In genomic region chr19:10952021-10952939, GRCm38 (mm10) we compare ENCODE assay signal across 9 mouse cellular contexts. TPM values are rescaled to one million over a fixed set of nuclear protein-coding genes. Genes with fewer than 3 reads are reported as not detected.
DNase-seq lines count a peak whose midpoint lies in the region; ATAC-seq and TF ChIP-seq lines count a peak whose summit lies in the region.
"Had no signal": no experiment of that assay in that cellular context is flagged by ENCODE, and none has a peak within 500 bp of the region (broad histone marks: within the 10 kb centered on the region; RNA-seq: fewer than 3 reads in every experiment).

No protein-coding gene starts in this region.

- no peak for ATAC-seq in liver, postnatal 0 days
- ATAC-seq in liver, embryonic 12.5 days, result no peak
- ATAC-seq in embryonic facial prominence, embryonic 14.5 days (ENCODE audit: low read depth), result peak; percentile 75

- H3K4me2 ChIP-seq in liver, postnatal 0 days (ENCODE audit: low read depth, low read length), result no peak overlapping the region
- no peak overlapping the region for H3K4me2 ChIP-seq in liver, embryonic 12.5 days
- H3K4me2 ChIP-seq in embryonic facial prominence, embryonic 14.5 days (ENCODE audit: low read depth, low read length), result no peak overlapping the region

- no peaks in the 10 kb centered on the region for H3K36me3 ChIP-seq in liver, postnatal 0 days (replicated peaks; ENCODE audit: insufficient read depth, low read length)
- H3K36me3 ChIP-seq in liver, embryonic 12.5 days, result no peaks in the 10 kb centered on the region
- H3K36me3 ChIP-seq in embryonic facial prominence, embryonic 14.5 days (ENCODE audit: control insufficient read depth, insufficient read depth, low read length), result no peaks in the 10 kb centered on the region

- H3K27me3 ChIP-seq in liver, postnatal 0 days (ENCODE audit: insufficient read depth, low read length), result peaks cover 3% of the 10 kb centered on the region; the same call in 1 of the 2 replicates
- peaks cover 21% of the 10 kb centered on the region for H3K27me3 ChIP-seq in liver, embryonic 12.5 days (replicated peaks)
- no peaks in the 10 kb centered on the region for H3K27me3 ChIP-seq in embryonic facial prominence, embryonic 14.5 days (replicated peaks; ENCODE audit: control insufficient read depth, insufficient read depth, low read length)

- peak overlapping the region; percentile 29; the same call in 1 of the 2 replicates for H3K27ac ChIP-seq in liver, postnatal 0 days (ENCODE audit: low read depth)
- H3K27ac ChIP-seq in liver, embryonic 12.5 days, result no peak overlapping the region
- H3K27ac ChIP-seq in embryonic facial prominence, embryonic 14.5 days (replicated peaks; ENCODE audit: low read depth, low read length), result peak overlapping the region; percentile 52; the same call in 1 of the 2 replicates

- 57% methylated on average over 11 of the region's 11 CpGs for WGBS in liver, postnatal 0 days (ENCODE audit: insufficient replicate concordance)
- WGBS in liver, embryonic 12.5 days (ENCODE audit: insufficient replicate concordance), result 45% methylated on average over 11 of the region's 11 CpGs
- 52% methylated on average over 11 of the region's 11 CpGs for WGBS in embryonic facial prominence, embryonic 14.5 days

- intact Hi-C loops in heart, postnatal 14 days (cut with DNase I), result no loop called here
- intact Hi-C loops in left cerebral cortex, postnatal 14 days (cut with DNase I), result loop anchor here (10.0 kb wide), 1 partner anchor 237 kb away; no protein-coding TSS in a partner anchor

- H3K9ac ChIP-seq in liver, postnatal 0 days (replicated peaks), result 0 out of 2 replicates have a peak overlapping the region, but pooled peaks have one; percentile 1
- no peak overlapping the region for H3K9ac ChIP-seq in liver, embryonic 12.5 days
- H3K9ac ChIP-seq in embryonic facial prominence, embryonic 14.5 days (ENCODE audit: low read depth, low read length), result no peak overlapping the region

- TF ChIP-seq EP300 in liver, postnatal 0 days (IDR thresholded peaks at IDR 0.05; ENCODE audit: low read depth), result no peak

- H3K4me1 ChIP-seq in liver, postnatal 0 days (ENCODE audit: insufficient read depth), result peaks cover 10% of the 10 kb centered on the region
- H3K4me1 ChIP-seq in liver, embryonic 12.5 days, result peaks cover 23% of the 10 kb centered on the region
- H3K4me1 ChIP-seq in embryonic facial prominence, embryonic 14.5 days (ENCODE audit: control insufficient read depth, insufficient read depth, low read length), result peaks cover 10% of the 10 kb centered on the region

- no peak for TF ChIP-seq CTCF in liver, postnatal 0 days (IDR thresholded peaks at IDR 0.05; ENCODE audit: low read depth)

- DNase-seq in liver, postnatal 0 days, result no peak
- DNase-seq in embryonic facial prominence, embryonic 14.5 days (ENCODE audit: low spot score), result peak; percentile 87
- DNase-seq in heart, postnatal 14 days, result peak; percentile 58 to 72
- DNase-seq in left cerebral cortex, postnatal 14 days (ENCODE audit: low spot score in 2 of 2), result peak; percentile 26 to 64
- DNase-seq in right cerebral cortex, postnatal 10 days (ENCODE audit: low spot score in 2 of 2), result peak; percentile 68 to 71
- DNase-seq in cerebellum, postnatal 36 days, result no peak
- no peak for DNase-seq in liver

- H3K9me3 ChIP-seq in liver, postnatal 0 days (ENCODE audit: low read length), result no peaks in the 10 kb centered on the region
- no peaks in the 10 kb centered on the region for H3K9me3 ChIP-seq in liver, embryonic 12.5 days (replicated peaks)
- H3K9me3 ChIP-seq in embryonic facial prominence, embryonic 14.5 days (ENCODE audit: control insufficient read depth, low read length), result no peaks in the 10 kb centered on the region

- H3K4me3 ChIP-seq in liver, postnatal 0 days (ENCODE audit: low read depth, low read length), result no peak overlapping the region
- H3K4me3 ChIP-seq in liver, embryonic 12.5 days, result no peak overlapping the region
- no peak overlapping the region for H3K4me3 ChIP-seq in embryonic facial prominence, embryonic 14.5 days (ENCODE audit: low read depth, low read length)

RNA-seq across cellular contexts. Expression of gene Ccdc86, which starts 3.2 kb away (rescaled TPM):
- polyA plus RNA-seq in liver, postnatal 0 days (2015; fragmentation: Nextera tagmentation; extraction: Ambion mirVana), result 11.6 and 12.4 TPM in 2 replicates
- polyA plus RNA-seq in liver, embryonic 12.5 days (2016; fragmentation: Nextera tagmentation; extraction: Ambion mirVana), result 31.9 and 32.9 TPM in 2 replicates
- 22.4 and 25.2 TPM in 2 replicates for polyA plus RNA-seq in embryonic facial prominence, embryonic 14.5 days (2014; fragmentation: Nextera tagmentation; extraction: Ambion mirVana)
- total RNA-seq in heart, postnatal 14 days (2021), result 1 to 10 TPM; 5.3 to 6.4 TPM
- total RNA-seq in left cerebral cortex, postnatal 14 days (2021), result 1 to 10 TPM; 8.5 to 8.9 TPM

RNA-seq across cellular contexts. Expression of gene Ptgdr2, which starts 15.3 kb away (rescaled TPM):
- not detected in 2 replicates for polyA plus RNA-seq in liver, postnatal 0 days (2015; fragmentation: Nextera tagmentation; extraction: Ambion mirVana)
- 0.05 and 0.06 TPM in 2 replicates for polyA plus RNA-seq in liver, embryonic 12.5 days (2016; fragmentation: Nextera tagmentation; extraction: Ambion mirVana)
- 0.08 and 0.20 TPM in 2 replicates for polyA plus RNA-seq in embryonic facial prominence, embryonic 14.5 days (2014; fragmentation: Nextera tagmentation; extraction: Ambion mirVana)
- under 1 TPM in 1 of 2 experiments, not detected in 1; 0.14 TPM for total RNA-seq in heart, postnatal 14 days (2021)
- under 1 TPM; 0.32 to 0.33 TPM for total RNA-seq in left cerebral cortex, postnatal 14 days (2021)

RNA-seq across cellular contexts. Expression of gene Ms4a10, which starts 22.2 kb away (rescaled TPM):
- not detected in 2 replicates for polyA plus RNA-seq in liver, postnatal 0 days (2015; fragmentation: Nextera tagmentation; extraction: Ambion mirVana)
- not detected in 2 replicates for polyA plus RNA-seq in liver, embryonic 12.5 days (2016; fragmentation: Nextera tagmentation; extraction: Ambion mirVana)
- 0.53 and 0.89 TPM in 2 replicates for polyA plus RNA-seq in embryonic facial prominence, embryonic 14.5 days (2014; fragmentation: Nextera tagmentation; extraction: Ambion mirVana)
- not detected for total RNA-seq in heart, postnatal 14 days (2021)
- not detected for total RNA-seq in left cerebral cortex, postnatal 14 days (2021)
- total RNA-seq: layer of hippocampus, postnatal 10 days had no signal

RNA-seq across cellular contexts. Expression of gene Zp1, which starts 31.8 kb away (rescaled TPM):
- polyA plus RNA-seq in liver, postnatal 0 days (2015; fragmentation: Nextera tagmentation; extraction: Ambion mirVana), result not detected in 2 replicates
- polyA plus RNA-seq in liver, embryonic 12.5 days (2016; fragmentation: Nextera tagmentation; extraction: Ambion mirVana), result not detected in 2 replicates
- 0.17 TPM in 1 of 2 replicates, not detected in the other for polyA plus RNA-seq in embryonic facial prominence, embryonic 14.5 days (2014; fragmentation: Nextera tagmentation; extraction: Ambion mirVana)
- total RNA-seq in heart, postnatal 14 days (2021), result not detected
- not detected for total RNA-seq in left cerebral cortex, postnatal 14 days (2021)
- total RNA-seq: layer of hippocampus, postnatal 10 days had no signal

RNA-seq across cellular contexts. Expression of gene Ms4a15, which starts 40.8 kb away (rescaled TPM):
- not detected in 2 replicates for polyA plus RNA-seq in liver, postnatal 0 days (2015; fragmentation: Nextera tagmentation; extraction: Ambion mirVana)
- not detected in 2 replicates for polyA plus RNA-seq in liver, embryonic 12.5 days (2016; fragmentation: Nextera tagmentation; extraction: Ambion mirVana)
- not detected in 2 replicates for polyA plus RNA-seq in embryonic facial prominence, embryonic 14.5 days (2014; fragmentation: Nextera tagmentation; extraction: Ambion mirVana)
- total RNA-seq in heart, postnatal 14 days (2021), result not detected
- total RNA-seq in left cerebral cortex, postnatal 14 days (2021), result under 1 TPM in 1 of 2 experiments, not detected in 1; 0.80 TPM
- total RNA-seq: layer of hippocampus, postnatal 10 days had no signal

Comparison
In these comparisons a context has a peak if more than half of its experiments do, and no peak if none do; other contexts are left out.
1. DNase-seq: peak in embryonic facial prominence, embryonic 14.5 days (single experiment), heart, postnatal 14 days (2 of 2), left cerebral cortex, postnatal 14 days (2 of 2) and right cerebral cortex, postnatal 10 days (2 of 2); none in liver, postnatal 0 days (single experiment), cerebellum, postnatal 36 days (0 of 2) and liver (single experiment).